19 mouse cellular contexts compared by ENCODE assay signal in the genomic region with DNA sequence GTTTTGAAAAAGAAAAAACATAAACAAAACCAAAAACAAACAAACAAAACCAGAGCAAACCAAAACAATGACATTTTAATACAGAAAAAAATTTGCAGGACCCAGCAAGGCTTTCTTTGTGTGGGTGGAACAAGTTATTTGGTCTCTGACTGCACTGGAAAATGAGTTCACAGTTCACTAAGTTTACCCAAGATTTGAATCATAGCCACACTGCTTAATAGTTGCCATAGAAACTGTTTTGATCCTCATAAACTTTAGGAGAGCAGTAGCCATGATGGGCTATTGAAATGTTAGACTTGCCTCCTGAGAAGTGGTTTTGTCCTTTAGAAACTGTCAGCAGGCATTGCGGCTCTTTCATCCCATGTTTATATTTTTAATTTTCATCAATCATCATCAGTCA. TPM values are rescaled to one million over a fixed set of nuclear protein-coding genes. Genes with fewer than 3 reads are reported as not detected.
DNase-seq lines count a peak whose midpoint lies in the region; ATAC-seq lines count a peak whose summit lies in the region.
"Had no signal": no experiment of that assay in that cellular context is flagged by ENCODE, and none has a peak within 500 bp of the region (broad histone marks: within the 10 kb centered on the region; RNA-seq: fewer than 3 reads in every experiment).

No protein-coding gene starts in this region.

- H3K27ac ChIP-seq in hindbrain, embryonic 12.5 days: 0 out of 2 replicates have a peak overlapping the region, but pooled peaks have one; percentile 23
- no peak overlapping the region for H3K27ac ChIP-seq in hindbrain, embryonic 11.5 days (ENCODE audit: low read depth, low read length)
- H3K27ac ChIP-seq: embryonic facial prominence, embryonic 13.5 days; intestine, embryonic 15.5 days; liver, embryonic 13.5 days had no signal

- peaks cover 25% of the 10 kb centered on the region for H3K4me1 ChIP-seq in hindbrain, embryonic 12.5 days
- H3K4me1 ChIP-seq in hindbrain, embryonic 11.5 days (replicated peaks; ENCODE audit: control insufficient read depth, insufficient read depth, low read length): no peaks in the 10 kb centered on the region

- ATAC-seq in hindbrain, embryonic 12.5 days (ENCODE audit: low FRiP score): no peak
- ATAC-seq in hindbrain, embryonic 11.5 days (ENCODE audit: low FRiP score): no peak
- ATAC-seq: intestine, embryonic 15.5 days; midbrain, embryonic 16.5 days had no signal

- no peaks in the 10 kb centered on the region for H3K36me3 ChIP-seq in hindbrain, embryonic 12.5 days
- no peaks in the 10 kb centered on the region for H3K36me3 ChIP-seq in hindbrain, embryonic 11.5 days (ENCODE audit: control insufficient read depth, insufficient read depth, low read length)
- H3K36me3 ChIP-seq: embryonic facial prominence, embryonic 13.5 days; intestine, embryonic 15.5 days; liver, embryonic 13.5 days had no signal

- no peaks in the 10 kb centered on the region for H3K9me3 ChIP-seq in hindbrain, embryonic 12.5 days (replicated peaks)
- H3K9me3 ChIP-seq in hindbrain, embryonic 11.5 days (ENCODE audit: control insufficient read depth, low read length): no peaks in the 10 kb centered on the region
- H3K9me3 ChIP-seq: embryonic facial prominence, embryonic 13.5 days; intestine, embryonic 15.5 days; liver, embryonic 13.5 days had no signal

- no peak overlapping the region for H3K4me2 ChIP-seq in hindbrain, embryonic 12.5 days (replicated peaks)
- H3K4me2 ChIP-seq in hindbrain, embryonic 11.5 days (replicated peaks; ENCODE audit: low read depth, low read length): no peak overlapping the region
- H3K4me2 ChIP-seq: embryonic facial prominence, embryonic 13.5 days; heart, embryonic 11.5 days; intestine, embryonic 15.5 days; liver, embryonic 13.5 days; lung, embryonic 14.5 days had no signal

- no peak for DNase-seq in hindbrain, embryonic 11.5 days (ENCODE audit: low spot score)
- peak; percentile 23 for DNase-seq in lung, postnatal 25 days (ENCODE audit: low spot score)
- no peak for DNase-seq in lung, postnatal 10 days
- DNase-seq in Muller cell, postnatal 12 days (ENCODE audit: inconsistent ontology term): peak; percentile 94
- DNase-seq in fibroblast of lung, adult 2 months (ENCODE audit: low read depth): peak; percentile 34
- DNase-seq in gastrocnemius, postnatal 25 days: no peak
- DNase-seq: adrenal gland, postnatal 10 days; cerebellum, adult 11-12 months; cerebellum, postnatal 14 days; heart, postnatal 14 days; kidney, postnatal 36 days; liver, embryonic 13.5 days; lung, embryonic 14.5 days; thymus, postnatal 25 days had no signal

- no peak overlapping the region for H3K9ac ChIP-seq in hindbrain, embryonic 12.5 days
- no peak overlapping the region for H3K9ac ChIP-seq in hindbrain, embryonic 11.5 days (ENCODE audit: low read depth, low read length)
- H3K9ac ChIP-seq: embryonic facial prominence, embryonic 13.5 days; intestine, embryonic 15.5 days; liver, embryonic 13.5 days; lung, embryonic 14.5 days had no signal

- H3K27me3 ChIP-seq in hindbrain, embryonic 12.5 days: no peaks in the 10 kb centered on the region
- H3K27me3 ChIP-seq in hindbrain, embryonic 11.5 days (ENCODE audit: control insufficient read depth, insufficient read depth, low read length): no peaks in the 10 kb centered on the region
- H3K27me3 ChIP-seq: embryonic facial prominence, embryonic 13.5 days; intestine, embryonic 15.5 days; liver, embryonic 13.5 days had no signal

- WGBS in hindbrain, embryonic 12.5 days: 45% methylated on average over 1 of the region's 1 CpGs
- WGBS in hindbrain, embryonic 11.5 days: 61% methylated on average over 1 of the region's 1 CpGs

- no peak overlapping the region for H3K4me3 ChIP-seq in hindbrain, embryonic 12.5 days
- no peak overlapping the region for H3K4me3 ChIP-seq in hindbrain, embryonic 11.5 days (ENCODE audit: low read depth, low read length)
- H3K4me3 ChIP-seq: embryonic facial prominence, embryonic 13.5 days; intestine, embryonic 15.5 days; liver, embryonic 13.5 days had no signal

RNA-seq across cellular contexts. Expression of a gene that starts 39.9 kb away (rescaled TPM):
- polyA plus RNA-seq in hindbrain, embryonic 12.5 days (2016; fragmentation: Nextera tagmentation; extraction: Ambion mirVana): 39.1 and 46.4 TPM in 2 replicates
- polyA plus RNA-seq in hindbrain, embryonic 11.5 days (2014; fragmentation: Nextera tagmentation; extraction: Ambion mirVana): 34.6 and 36.2 TPM in 2 replicates
- total RNA-seq in gastrocnemius, postnatal 25 days (2021): 10 to 100 TPM; 78.4 to 94.0 TPM

Comparison
In these comparisons a context has a peak if more than half of its experiments do, and no peak if none do; other contexts are left out.
1. DNase-seq: peak in lung, postnatal 25 days (single experiment), Muller cell, postnatal 12 days (single experiment) and fibroblast of lung, adult 2 months (single experiment); none in hindbrain, embryonic 11.5 days (single experiment), lung, postnatal 10 days (single experiment) and gastrocnemius, postnatal 25 days (single experiment).